Mouse (Mus musculus): Measurements from ENCODE around the gene Stab2. TPM values are rescaled to one million over a fixed set of nuclear protein-coding genes. Genes with fewer than 3 reads are reported as not detected.

Gene Stab2
- polyA plus RNA-seq, 1 experiment from 2014 or later, result 25.4 TPM

DNA sequence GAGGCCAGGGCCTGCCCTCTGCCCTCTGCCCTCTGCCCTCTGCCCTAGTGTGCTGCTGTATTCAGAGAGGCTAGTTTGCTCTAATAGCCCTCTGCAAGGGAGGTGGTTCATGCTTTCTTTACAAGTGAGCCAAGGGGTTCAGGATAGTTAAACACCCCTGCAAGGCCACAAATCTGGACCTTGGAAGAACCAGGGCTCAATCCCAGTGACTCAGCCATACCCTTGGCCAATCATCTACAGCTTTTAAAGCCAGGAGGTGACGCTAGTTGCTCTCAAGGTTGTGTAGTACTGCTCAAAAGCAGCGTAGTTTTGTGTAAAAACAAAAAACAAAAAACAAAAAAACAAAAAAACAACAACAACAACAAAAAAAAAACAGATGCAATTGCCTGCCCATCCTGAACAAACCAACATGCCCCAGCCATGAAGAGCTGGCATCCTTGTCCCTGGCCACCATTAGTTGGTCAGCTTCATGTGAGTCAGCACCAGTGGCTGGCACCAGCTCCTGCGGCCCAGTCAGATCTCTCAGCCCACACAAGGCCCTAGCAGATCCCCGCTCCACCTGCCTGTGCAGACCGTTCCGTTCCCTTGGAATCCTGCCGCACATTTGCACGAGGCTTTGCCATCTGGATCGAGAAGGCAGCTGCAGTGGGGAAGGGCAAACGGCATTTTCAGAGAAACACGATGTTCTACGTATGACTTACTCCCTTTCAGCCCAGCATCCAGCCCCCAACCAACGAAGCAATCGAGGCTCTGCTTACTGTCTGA, 117.5 kb downstream of the Stab2 start:
- no peak for ATAC-seq (ENCODE audit: low read depth)
- Histone ChIP-seq H3K36me3 (ENCODE audit: control insufficient read depth, insufficient read depth) (no peaks in the 10 kb centered on the region), H3K9me3 (replicated peaks; ENCODE audit: control insufficient read depth, low read length) (no peaks in the 10 kb centered on the region), H3K27me3 (ENCODE audit: control insufficient read depth, insufficient read depth, low read depth, low read length) (no peaks in the 10 kb centered on the region), H3K4me2 (ENCODE audit: low read depth, low read length) (no peak overlapping the region), H3K27ac (ENCODE audit: low read length) (no peak overlapping the region), H3K4me1 (ENCODE audit: control insufficient read depth, low read depth, low read length) (no peaks in the 10 kb centered on the region), H3K4me3 (ENCODE audit: low read depth, low read length) (no peak overlapping the region), H3K9ac (ENCODE audit: low read depth, low read length) (no peak overlapping the region)
- 69% methylated on average over 14 of the region's 14 CpGs for WGBS (ENCODE audit: insufficient replicate concordance)

DNA sequence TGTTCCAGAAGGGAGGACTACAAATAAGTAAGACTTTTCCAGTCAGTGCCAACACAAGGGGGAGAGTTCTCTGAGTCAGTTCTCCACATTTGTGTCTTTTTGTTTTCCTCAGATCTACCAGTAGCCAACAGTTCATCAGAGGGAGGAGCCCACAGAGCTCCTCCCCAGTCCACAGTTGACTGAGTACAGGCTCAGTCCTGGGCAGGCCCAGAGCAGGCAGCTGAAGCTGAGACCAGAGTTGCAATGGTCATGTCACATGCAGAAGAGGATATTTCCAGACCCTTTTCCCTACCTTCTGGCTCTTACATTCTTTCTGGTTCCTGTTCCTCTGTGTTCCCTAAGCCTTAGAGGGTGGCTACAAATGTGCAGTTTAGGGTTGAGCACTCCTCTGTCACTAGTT, 118.4 kb downstream of the Stab2 start:
- ATAC-seq (ENCODE audit: low read depth), result no peak; the same call in 1 of the 2 replicates
- no peaks in the 10 kb centered on the region for H3K4me1 ChIP-seq (ENCODE audit: control insufficient read depth, low read depth, low read length)
- H3K36me3 ChIP-seq (ENCODE audit: control insufficient read depth, insufficient read depth), result no peaks in the 10 kb centered on the region
- no peaks in the 10 kb centered on the region for H3K9me3 ChIP-seq (replicated peaks; ENCODE audit: control insufficient read depth, low read length)
- no peak overlapping the region for H3K27ac ChIP-seq (ENCODE audit: low read length)
- no peak overlapping the region for H3K4me2 ChIP-seq (ENCODE audit: low read depth, low read length)
- H3K9ac ChIP-seq (ENCODE audit: low read depth, low read length), result no peak overlapping the region
- no peak overlapping the region for H3K4me3 ChIP-seq (ENCODE audit: low read depth, low read length)
- no peaks in the 10 kb centered on the region for H3K27me3 ChIP-seq (ENCODE audit: control insufficient read depth, insufficient read depth, low read depth, low read length)

DNA sequence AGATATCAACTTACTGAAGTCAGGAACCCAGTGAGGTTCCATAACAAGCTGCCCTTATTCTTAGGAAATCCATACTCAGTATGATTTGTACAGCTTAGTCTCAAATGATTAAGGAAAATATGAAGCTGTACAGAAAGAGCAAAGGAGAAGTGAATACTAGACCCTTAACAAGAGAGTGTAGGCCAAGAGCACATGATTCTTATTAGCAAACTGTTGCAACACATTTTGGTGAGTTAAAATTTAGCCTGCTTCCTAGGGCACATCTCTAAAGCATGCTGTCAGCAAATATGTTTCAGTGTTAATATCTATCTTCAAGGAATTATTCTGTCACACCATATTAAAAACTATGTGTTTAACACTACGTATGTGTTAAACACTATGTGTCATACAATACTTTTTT, 121.4 kb downstream of the Stab2 start:
- Histone ChIP-seq H3K36me3 (ENCODE audit: control insufficient read depth, insufficient read depth) (no peaks in the 10 kb centered on the region), H3K4me1 (ENCODE audit: control insufficient read depth, low read depth, low read length) (no peaks in the 10 kb centered on the region), H3K4me2 (ENCODE audit: low read depth, low read length) (no peak overlapping the region), H3K9me3 (replicated peaks; ENCODE audit: control insufficient read depth, low read length) (no peaks in the 10 kb centered on the region), H3K9ac (ENCODE audit: low read depth, low read length) (no peak overlapping the region), H3K4me3 (ENCODE audit: low read depth, low read length) (no peak overlapping the region), H3K27ac (ENCODE audit: low read length) (no peak overlapping the region), H3K27me3 (ENCODE audit: control insufficient read depth, insufficient read depth, low read depth, low read length) (no peaks in the 10 kb centered on the region)
- ATAC-seq (ENCODE audit: low read depth), result peak; percentile 47; the same call in 1 of the 2 replicates
- WGBS (ENCODE audit: insufficient replicate concordance), result 71% methylated on average over 1 of the region's 1 CpGs

DNA sequence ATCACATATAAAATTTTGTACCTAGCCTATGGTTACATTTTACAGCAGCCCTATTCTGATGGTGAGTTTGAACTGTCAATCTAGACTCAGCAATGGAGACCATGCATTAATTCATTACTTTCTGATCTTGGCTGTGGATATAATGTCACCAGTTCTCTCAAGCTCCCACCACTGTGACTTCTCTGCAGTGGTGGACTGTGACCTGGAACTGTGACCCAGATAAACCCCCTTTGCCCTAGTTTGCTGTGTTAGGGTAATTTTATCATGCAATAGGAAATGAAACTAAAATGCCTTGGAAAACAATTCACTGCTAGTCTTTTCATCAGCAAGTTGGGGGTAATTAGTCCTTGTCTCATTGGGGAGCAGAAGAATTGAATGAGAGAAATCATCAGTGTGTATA, 126.4 kb downstream of the Stab2 start:
- H3K36me3 ChIP-seq (ENCODE audit: control insufficient read depth, insufficient read depth), result no peaks in the 10 kb centered on the region
- H3K27ac ChIP-seq (ENCODE audit: low read length), result no peak overlapping the region
- ATAC-seq (ENCODE audit: low read depth), result 0 out of 2 replicates have a peak, but pooled peaks have one; percentile 53
- H3K27me3 ChIP-seq (ENCODE audit: control insufficient read depth, insufficient read depth, low read depth, low read length), result no peaks in the 10 kb centered on the region
- H3K4me3 ChIP-seq (ENCODE audit: low read depth, low read length), result no peak overlapping the region
- no peaks in the 10 kb centered on the region for H3K4me1 ChIP-seq (ENCODE audit: control insufficient read depth, low read depth, low read length)
- no peak overlapping the region for H3K4me2 ChIP-seq (ENCODE audit: low read depth, low read length)
- H3K9ac ChIP-seq (ENCODE audit: low read depth, low read length), result no peak overlapping the region
- no peaks in the 10 kb centered on the region for H3K9me3 ChIP-seq (replicated peaks; ENCODE audit: control insufficient read depth, low read length)

DNA sequence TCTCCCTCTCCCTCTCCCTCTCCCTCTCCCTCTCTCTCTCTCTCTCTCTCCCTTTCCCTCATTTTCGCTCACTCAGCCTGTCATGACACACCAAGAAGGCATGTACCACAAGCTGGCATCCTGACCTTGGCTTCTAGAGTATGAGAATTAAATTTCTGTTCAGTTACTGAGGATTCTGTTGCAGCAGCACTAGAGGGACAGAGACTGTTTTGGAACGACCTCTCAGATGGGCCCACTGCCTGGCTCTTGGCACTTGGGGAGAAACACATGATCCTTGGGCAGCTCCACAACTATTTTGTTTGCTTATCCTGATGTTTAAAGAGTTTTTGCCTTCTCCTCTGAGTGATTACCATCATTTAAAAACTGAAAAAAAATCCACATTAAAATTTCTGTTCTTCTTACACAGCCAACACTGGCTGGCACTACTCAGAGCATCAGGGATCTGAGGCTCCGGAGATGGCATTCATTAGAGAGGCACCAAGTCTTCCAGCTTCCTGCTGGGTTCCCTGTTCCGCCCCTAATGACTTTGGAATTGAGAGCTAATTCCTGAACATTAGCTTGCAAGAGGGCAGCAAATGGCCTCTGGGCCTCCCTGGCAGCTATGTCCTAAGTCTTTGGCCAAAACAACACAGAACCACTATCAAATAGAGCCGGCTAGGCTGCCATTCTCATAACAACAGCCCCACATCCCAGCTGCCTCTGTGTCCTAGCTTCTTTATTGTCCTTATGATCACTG, 127.6 kb downstream of the Stab2 start:
- Histone ChIP-seq H3K36me3 (ENCODE audit: control insufficient read depth, insufficient read depth) (no peaks in the 10 kb centered on the region), H3K9ac (ENCODE audit: low read depth, low read length) (no peak overlapping the region), H3K9me3 (replicated peaks; ENCODE audit: control insufficient read depth, low read length) (no peaks in the 10 kb centered on the region), H3K4me1 (ENCODE audit: control insufficient read depth, low read depth, low read length) (no peaks in the 10 kb centered on the region), H3K4me3 (ENCODE audit: low read depth, low read length) (no peak overlapping the region), H3K4me2 (ENCODE audit: low read depth, low read length) (no peak overlapping the region), H3K27ac (ENCODE audit: low read length) (no peak overlapping the region), H3K27me3 (ENCODE audit: control insufficient read depth, insufficient read depth, low read depth, low read length) (no peaks in the 10 kb centered on the region)
- no peak for ATAC-seq (ENCODE audit: low read depth)
- WGBS (ENCODE audit: insufficient replicate concordance), result 44% methylated on average over 5 of the region's 5 CpGs

DNA sequence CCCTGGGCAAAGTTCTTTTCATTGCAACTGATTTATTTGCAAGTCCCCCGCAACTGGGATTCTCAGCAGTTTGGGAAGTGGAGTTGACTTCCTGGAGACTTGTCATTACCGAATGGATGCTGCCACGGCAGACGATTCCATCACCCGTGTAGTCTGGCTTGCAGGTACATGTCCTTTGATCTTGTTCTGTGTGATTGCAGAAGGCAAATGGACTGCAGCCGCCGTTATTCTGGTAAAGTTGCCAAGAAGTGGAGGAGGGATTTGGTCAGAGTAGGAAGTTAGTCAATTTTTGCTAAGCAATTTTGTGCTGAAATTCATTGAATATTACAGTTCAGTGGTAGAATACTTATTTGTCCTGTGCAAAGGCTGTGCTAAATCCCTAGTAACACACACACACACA, 129.1 kb downstream of the Stab2 start:
- Histone ChIP-seq H3K27ac (ENCODE audit: low read length) (no peak overlapping the region), H3K4me3 (ENCODE audit: low read depth, low read length) (no peak overlapping the region), H3K4me2 (ENCODE audit: low read depth, low read length) (no peak overlapping the region), H3K9ac (ENCODE audit: low read depth, low read length) (no peak overlapping the region), H3K27me3 (ENCODE audit: control insufficient read depth, insufficient read depth, low read depth, low read length) (no peaks in the 10 kb centered on the region), H3K36me3 (ENCODE audit: control insufficient read depth, insufficient read depth) (no peaks in the 10 kb centered on the region), H3K9me3 (replicated peaks; ENCODE audit: control insufficient read depth, low read length) (no peaks in the 10 kb centered on the region), H3K4me1 (ENCODE audit: control insufficient read depth, low read depth, low read length) (no peaks in the 10 kb centered on the region)
- WGBS (ENCODE audit: insufficient replicate concordance), result 59% methylated on average over 7 of the region's 7 CpGs
- no peak for ATAC-seq (ENCODE audit: low read depth)

DNA sequence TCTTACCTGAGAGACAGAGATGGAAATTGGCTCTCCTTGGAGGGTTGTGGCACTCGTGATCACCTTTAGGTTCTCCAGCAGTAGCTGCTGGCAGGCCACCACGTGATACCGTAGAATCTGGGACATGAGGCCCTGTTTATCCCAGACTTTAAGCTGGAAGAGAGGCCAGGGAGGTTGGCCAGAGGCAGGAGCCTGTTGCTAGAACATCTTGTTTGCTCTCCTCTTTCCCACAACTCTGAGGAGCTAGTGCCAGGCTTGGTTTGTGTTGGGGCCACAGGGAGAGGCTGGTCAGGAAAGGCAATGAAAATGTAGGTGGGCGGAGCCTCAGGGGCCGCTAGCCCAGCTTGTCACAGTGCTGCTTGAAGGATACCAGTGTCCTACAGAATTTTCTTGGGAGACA, 135.2 kb downstream of the Stab2 start:
- Histone ChIP-seq H3K27ac (ENCODE audit: low read length) (no peak overlapping the region), H3K36me3 (ENCODE audit: control insufficient read depth, insufficient read depth) (no peaks in the 10 kb centered on the region), H3K4me2 (ENCODE audit: low read depth, low read length) (no peak overlapping the region), H3K9me3 (replicated peaks; ENCODE audit: control insufficient read depth, low read length) (no peaks in the 10 kb centered on the region), H3K4me3 (ENCODE audit: low read depth, low read length) (no peak overlapping the region), H3K27me3 (ENCODE audit: control insufficient read depth, insufficient read depth, low read depth, low read length) (no peaks in the 10 kb centered on the region), H3K9ac (ENCODE audit: low read depth, low read length) (no peak overlapping the region), H3K4me1 (ENCODE audit: control insufficient read depth, low read depth, low read length) (no peaks in the 10 kb centered on the region)
- no peak for ATAC-seq (ENCODE audit: low read depth)
- WGBS (ENCODE audit: insufficient replicate concordance), result 60% methylated on average over 5 of the region's 5 CpGs

DNA sequence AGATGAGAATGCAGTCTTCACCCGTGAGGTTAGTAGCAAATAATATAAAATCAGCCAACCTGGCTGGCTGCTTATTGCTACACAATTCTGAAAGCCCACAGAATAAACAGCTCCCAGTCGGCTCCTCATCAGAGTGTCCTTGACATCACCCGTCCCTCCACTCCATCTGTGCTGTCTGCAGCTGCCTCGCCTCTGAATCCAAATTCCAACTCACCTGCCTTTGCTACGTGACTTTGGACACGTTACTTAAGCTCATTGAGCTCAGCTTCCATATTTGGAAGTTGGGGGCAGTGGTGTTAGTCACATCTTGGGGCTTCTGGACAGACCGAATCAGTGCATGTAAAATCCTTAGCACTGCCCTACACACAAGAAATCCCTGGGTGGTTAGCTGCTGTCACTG, 135.7 kb downstream of the Stab2 start:
- H3K27me3 ChIP-seq (ENCODE audit: control insufficient read depth, insufficient read depth, low read depth, low read length), result no peaks in the 10 kb centered on the region
- no peaks in the 10 kb centered on the region for H3K4me1 ChIP-seq (ENCODE audit: control insufficient read depth, low read depth, low read length)
- no peak overlapping the region for H3K9ac ChIP-seq (ENCODE audit: low read depth, low read length)
- H3K4me3 ChIP-seq (ENCODE audit: low read depth, low read length), result no peak overlapping the region
- ATAC-seq (ENCODE audit: low read depth), result peak; percentile 53; the same call in 1 of the 2 replicates
- H3K4me2 ChIP-seq (ENCODE audit: low read depth, low read length), result no peak overlapping the region
- H3K36me3 ChIP-seq (ENCODE audit: control insufficient read depth, insufficient read depth), result no peaks in the 10 kb centered on the region
- H3K27ac ChIP-seq (ENCODE audit: low read length), result no peak overlapping the region
- H3K9me3 ChIP-seq (replicated peaks; ENCODE audit: control insufficient read depth, low read length), result no peaks in the 10 kb centered on the region
- WGBS (ENCODE audit: insufficient replicate concordance), result 59% methylated on average over 7 of the region's 7 CpGs

DNA sequence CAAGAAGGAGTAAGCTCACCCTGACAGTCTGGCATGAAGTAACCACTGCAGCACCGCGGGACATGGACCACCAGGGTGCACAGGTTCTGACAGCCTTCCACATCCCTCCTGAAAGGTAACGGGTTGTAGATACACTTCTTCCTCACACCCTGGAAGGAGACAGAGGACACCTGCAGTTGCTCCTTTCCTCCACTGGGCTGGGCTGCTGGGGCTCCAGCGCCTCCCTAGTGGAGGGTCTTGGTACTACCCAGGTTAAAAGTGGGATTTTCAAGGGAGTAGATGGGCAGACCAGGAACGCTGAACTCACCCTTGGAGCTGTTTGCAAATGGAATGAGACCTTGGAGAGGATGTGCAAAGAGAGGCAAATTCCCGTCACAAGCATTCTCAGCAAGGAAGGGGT, 144.4 kb downstream of the Stab2 start:
- WGBS (ENCODE audit: insufficient replicate concordance), result 77% methylated on average over 6 of the region's 6 CpGs
- Histone ChIP-seq H3K4me1 (ENCODE audit: control insufficient read depth, low read depth, low read length) (no peaks in the 10 kb centered on the region), H3K4me3 (ENCODE audit: low read depth, low read length) (no peak overlapping the region), H3K27ac (ENCODE audit: low read length) (no peak overlapping the region), H3K36me3 (ENCODE audit: control insufficient read depth, insufficient read depth) (no peaks in the 10 kb centered on the region), H3K27me3 (ENCODE audit: control insufficient read depth, insufficient read depth, low read depth, low read length) (peaks cover 4% of the 10 kb centered on the region; the same call in 1 of the 2 replicates), H3K9me3 (replicated peaks; ENCODE audit: control insufficient read depth, low read length) (no peaks in the 10 kb centered on the region; the same call in 1 of the 2 replicates), H3K9ac (ENCODE audit: low read depth, low read length) (no peak overlapping the region), H3K4me2 (ENCODE audit: low read depth, low read length) (no peak overlapping the region)
- no peak for ATAC-seq (ENCODE audit: low read depth)

All from liver, embryonic 16.5 days (tissue).